In genomic region chr1:36077084-36077483, GRCm38 (mm10) we compare ENCODE assay signal across 14 mouse cellular contexts. TPM values are rescaled to one million over a fixed set of nuclear protein-coding genes. Genes with fewer than 3 reads are reported as not detected.
A peak's percentile ranks its signal among the peaks of the same experiment; 100 is the strongest.
DNase-seq lines count a peak whose midpoint lies in the region; ATAC-seq and TF ChIP-seq lines count a peak whose summit lies in the region.
"Had no signal": no experiment of that assay in that cellular context is flagged by ENCODE, and none has a peak within 500 bp of the region (broad histone marks: within the 10 kb centered on the region; RNA-seq: fewer than 3 reads in every experiment).

No protein-coding gene starts in this region.

- H3K4me3 ChIP-seq in forebrain, embryonic 10.5 days, result no peak overlapping the region
- H3K4me3 ChIP-seq in forebrain, postnatal 0 days (ENCODE audit: low read depth, low read length), result no peak overlapping the region
- H3K4me3 ChIP-seq in liver, embryonic 13.5 days (replicated peaks), result no peak overlapping the region
- H3K4me3 ChIP-seq in liver, embryonic 11.5 days (ENCODE audit: low read depth, low read length), result no peak overlapping the region
- H3K4me3 ChIP-seq in midbrain, embryonic 12.5 days, result no peak overlapping the region
- H3K4me3 ChIP-seq: limb, embryonic 15.5 days had no signal

- peaks cover 89% of the 10 kb centered on the region for H3K36me3 ChIP-seq in forebrain, embryonic 10.5 days (replicated peaks)
- H3K36me3 ChIP-seq in forebrain, postnatal 0 days (ENCODE audit: insufficient read depth), result no peaks in the 10 kb centered on the region
- H3K36me3 ChIP-seq in liver, embryonic 13.5 days, result peaks cover 100% of the 10 kb centered on the region
- H3K36me3 ChIP-seq in liver, embryonic 11.5 days (ENCODE audit: control insufficient read depth, insufficient read depth, low read length), result peaks cover 25% of the 10 kb centered on the region
- H3K36me3 ChIP-seq in midbrain, embryonic 12.5 days, result peaks cover 33% of the 10 kb centered on the region

- H3K9me3 ChIP-seq in forebrain, embryonic 10.5 days, result no peaks in the 10 kb centered on the region
- H3K9me3 ChIP-seq in forebrain, postnatal 0 days (ENCODE audit: low read length), result no peaks in the 10 kb centered on the region
- no peaks in the 10 kb centered on the region for H3K9me3 ChIP-seq in liver, embryonic 13.5 days (replicated peaks)
- no peaks in the 10 kb centered on the region for H3K9me3 ChIP-seq in liver, embryonic 11.5 days (ENCODE audit: control insufficient read depth, low read length)
- no peaks in the 10 kb centered on the region for H3K9me3 ChIP-seq in midbrain, embryonic 12.5 days
- H3K9me3 ChIP-seq: limb, embryonic 15.5 days had no signal

- H3K9ac ChIP-seq in forebrain, postnatal 0 days, result no peak overlapping the region
- H3K9ac ChIP-seq in liver, embryonic 13.5 days, result no peak overlapping the region
- H3K9ac ChIP-seq in liver, embryonic 11.5 days (ENCODE audit: low read depth, low read length), result no peak overlapping the region
- H3K9ac ChIP-seq in midbrain, embryonic 12.5 days (replicated peaks), result no peak overlapping the region
- H3K9ac ChIP-seq: limb, embryonic 15.5 days had no signal

- 87% methylated on average over 6 of the region's 6 CpGs for WGBS in forebrain, embryonic 10.5 days
- 37% methylated on average over 6 of the region's 6 CpGs for WGBS in forebrain, postnatal 0 days
- 91% methylated on average over 6 of the region's 6 CpGs for WGBS in liver, embryonic 13.5 days (ENCODE audit: insufficient replicate concordance)
- 90% methylated on average over 6 of the region's 6 CpGs for WGBS in liver, embryonic 11.5 days
- WGBS in midbrain, embryonic 12.5 days, result 54% methylated on average over 6 of the region's 6 CpGs

- peak overlapping the region; percentile 54; the same call in 1 of the 2 replicates for H3K27ac ChIP-seq in forebrain, embryonic 10.5 days
- no peak overlapping the region for H3K27ac ChIP-seq in forebrain, postnatal 0 days (ENCODE audit: low read depth, low read length)
- peak overlapping the region; percentile 90 for H3K27ac ChIP-seq in liver, embryonic 13.5 days
- H3K27ac ChIP-seq in liver, embryonic 11.5 days (ENCODE audit: low read depth, low read length), result no peak overlapping the region
- peak overlapping the region; percentile 39; the same call in 1 of the 2 replicates for H3K27ac ChIP-seq in midbrain, embryonic 12.5 days (replicated peaks)
- H3K27ac ChIP-seq: limb, embryonic 15.5 days had no signal

- H3K27me3 ChIP-seq in forebrain, embryonic 10.5 days (ENCODE audit: poor library complexity, severe bottlenecking), result no peaks in the 10 kb centered on the region
- H3K27me3 ChIP-seq in forebrain, postnatal 0 days (ENCODE audit: insufficient read depth, low read length), result no peaks in the 10 kb centered on the region
- H3K27me3 ChIP-seq in liver, embryonic 13.5 days, result no peaks in the 10 kb centered on the region
- H3K27me3 ChIP-seq in liver, embryonic 11.5 days (replicated peaks; ENCODE audit: control insufficient read depth, insufficient read depth, low read length), result no peaks in the 10 kb centered on the region
- H3K27me3 ChIP-seq in midbrain, embryonic 12.5 days, result no peaks in the 10 kb centered on the region
- H3K27me3 ChIP-seq: limb, embryonic 15.5 days had no signal

- no peak overlapping the region for H3K4me2 ChIP-seq in forebrain, postnatal 0 days (ENCODE audit: low read depth)
- no peak overlapping the region for H3K4me2 ChIP-seq in liver, embryonic 13.5 days
- no peak overlapping the region for H3K4me2 ChIP-seq in liver, embryonic 11.5 days
- 0 out of 2 replicates have a peak overlapping the region, but pooled peaks have one; percentile 2 for H3K4me2 ChIP-seq in midbrain, embryonic 12.5 days (replicated peaks)
- H3K4me2 ChIP-seq: limb, embryonic 15.5 days had no signal

- ATAC-seq in forebrain, postnatal 0 days, result no peak
- no peak for ATAC-seq in liver, embryonic 13.5 days (ENCODE audit: low read depth)
- no peak for ATAC-seq in liver, embryonic 11.5 days (replicated peaks; ENCODE audit: low FRiP score)
- ATAC-seq in midbrain, embryonic 12.5 days (ENCODE audit: low FRiP score, low read depth), result peak; percentile 68

- H3K4me1 ChIP-seq in forebrain, embryonic 10.5 days, result peaks cover 43% of the 10 kb centered on the region
- peaks cover 12% of the 10 kb centered on the region for H3K4me1 ChIP-seq in forebrain, postnatal 0 days (ENCODE audit: insufficient read depth)
- peaks cover 90% of the 10 kb centered on the region for H3K4me1 ChIP-seq in liver, embryonic 13.5 days (replicated peaks)
- peaks cover 41% of the 10 kb centered on the region for H3K4me1 ChIP-seq in liver, embryonic 11.5 days (replicated peaks; ENCODE audit: control insufficient read depth, insufficient read depth, low read length)
- peaks cover 49% of the 10 kb centered on the region for H3K4me1 ChIP-seq in midbrain, embryonic 12.5 days

- no peak for TF ChIP-seq CTCF in forebrain, postnatal 0 days (IDR thresholded peaks at IDR 0.05; ENCODE audit: low read depth)

- no peak for DNase-seq in forebrain, embryonic 10.5 days (ENCODE audit: extremely low spot score, low spot score)
- DNase-seq in forebrain, postnatal 0 days, result no peak
- no peak for DNase-seq in liver, embryonic 13.5 days
- no peak for DNase-seq in liver, embryonic 11.5 days (ENCODE audit: low spot score)
- DNase-seq in heart, adult 18-20 months, result no peak
- DNase-seq in ovary, postnatal 10 days (ENCODE audit: low spot score), result no peak
- no peak for DNase-seq in spleen, postnatal 10 days (ENCODE audit: low spot score in 2 of 2)
- DNase-seq: adrenal gland, adult 2 months; cerebellum, postnatal 10 days; heart, postnatal 36 days; lung, postnatal 14 days; right cerebral cortex, postnatal 25 days had no signal

RNA-seq across cellular contexts. Expression of gene Hs6st1, which starts 8.9 kb away (rescaled TPM):
- polyA plus RNA-seq in forebrain, embryonic 10.5 days (2016; fragmentation: Nextera tagmentation; extraction: Ambion mirVana), result 4.2 TPM in 2 replicates
- total RNA-seq in forebrain, postnatal 0 days (2014; rRNA removed), result 52.5 and 61.1 TPM in 2 replicates
- 13.9 and 16.6 TPM in 2 replicates for polyA plus RNA-seq in forebrain, postnatal 0 days (2015; fragmentation: Nextera tagmentation; extraction: Ambion mirVana)
- polyA plus RNA-seq in liver, embryonic 13.5 days (2015; fragmentation: Nextera tagmentation; extraction: Ambion mirVana), result 4.6 and 6.1 TPM in 2 replicates
- 11.1 and 15.0 TPM in 2 replicates for polyA plus RNA-seq in liver, embryonic 11.5 days (2014; fragmentation: Nextera tagmentation; extraction: Ambion mirVana)
- 10.8 and 11.8 TPM in 2 replicates for polyA plus RNA-seq in midbrain, embryonic 12.5 days (2016; fragmentation: Nextera tagmentation; extraction: Ambion mirVana)
- total RNA-seq in heart, adult 18-20 months (2021), result 10 to 100 TPM; 19.7 to 21.3 TPM

Comparison
In these comparisons a context has a peak if more than half of its experiments do, and no peak if none do; other contexts are left out.
1. H3K27ac ChIP-seq: peak in forebrain, embryonic 10.5 days (single experiment), liver, embryonic 13.5 days (single experiment) and midbrain, embryonic 12.5 days (single experiment); none in forebrain, postnatal 0 days (single experiment) and liver, embryonic 11.5 days (single experiment).